8 mouse cellular contexts compared by ENCODE assay signal in the genomic region with DNA sequence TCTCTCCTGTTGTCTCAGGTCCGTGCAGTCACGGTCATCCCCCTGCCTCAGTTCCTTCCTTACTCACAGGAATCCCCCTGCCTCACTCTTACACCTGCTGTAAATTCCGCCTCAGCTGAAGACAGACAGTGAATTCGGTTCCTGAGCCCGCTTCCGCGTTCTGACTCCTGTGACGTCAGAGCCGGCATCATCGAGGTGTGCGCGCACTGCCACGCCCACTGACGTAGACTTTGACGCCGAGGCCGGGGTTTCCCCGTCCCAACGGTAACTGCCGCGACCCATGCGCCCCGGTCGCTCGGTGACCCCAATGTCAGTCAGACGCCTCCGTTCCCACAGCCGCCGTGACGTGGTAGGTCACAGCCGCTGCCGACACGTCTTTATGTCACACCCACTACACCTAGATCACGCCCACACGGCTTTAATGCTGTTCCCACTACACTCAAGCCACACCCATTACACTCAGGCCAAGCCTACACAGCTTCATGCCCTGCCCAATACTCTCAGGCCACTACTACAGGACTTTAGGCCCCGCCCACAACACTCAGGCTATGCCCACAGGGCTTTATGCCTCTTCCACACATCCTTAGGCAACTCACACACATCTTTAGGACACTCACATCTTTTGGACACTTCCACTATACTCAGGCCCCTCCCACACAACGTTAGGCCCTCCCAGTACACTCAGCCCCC.
DNase-seq lines count a peak whose midpoint lies in the region; ATAC-seq and TF ChIP-seq lines count a peak whose summit lies in the region.

No protein-coding gene starts in this region.

- no peaks in the 10 kb centered on the region for H3K4me1 ChIP-seq in CH12.LX (ENCODE audit: control insufficient read depth in 1 of 2, insufficient read depth in 2 of 2)
- H3K4me1 ChIP-seq in bone marrow macrophage, adult 2 months (ENCODE audit: control insufficient read depth, insufficient read depth, low read length), result peaks cover 4% of the 10 kb centered on the region; the same call in 1 of the 2 replicates
- H3K4me1 ChIP-seq in heart, embryonic 16.5 days (ENCODE audit: control insufficient read depth, insufficient read depth, low read length), result peaks cover 3% of the 10 kb centered on the region; the same call in 1 of the 2 replicates
- no peaks in the 10 kb centered on the region for H3K4me1 ChIP-seq in lung, adult 2 months (ENCODE audit: control insufficient read depth, insufficient read depth, low read length)
- H3K4me1 ChIP-seq in neural tube, embryonic 14.5 days (ENCODE audit: control insufficient read depth, insufficient read depth, low read length), result peaks cover 3% of the 10 kb centered on the region; the same call in 1 of the 2 replicates

- in situ Hi-C loops in CH12.LX (cut with MboI; ENCODE audit: low pct_ligation_motif_present, low pct_unique_long_range_greater_than_20kb, low sequenced_read_pairs), result loop anchor here (5.0 kb wide), 1 partner anchor 66 kb away; the partner anchor contains the start of gene Zfp958

- peak overlapping the region; percentile 62 for H3K9ac ChIP-seq in CH12.LX (ENCODE audit: insufficient read depth, low read depth)
- H3K9ac ChIP-seq in heart, embryonic 16.5 days (ENCODE audit: low read length), result peak overlapping the region; percentile 78
- peak overlapping the region; percentile 80 for H3K9ac ChIP-seq in neural tube, embryonic 14.5 days (replicated peaks; ENCODE audit: low read depth, low read length)

- peaks cover 6% of the 10 kb centered on the region for H3K9me3 ChIP-seq in CH12.LX (replicated peaks; ENCODE audit: low read length)
- H3K9me3 ChIP-seq in heart, embryonic 16.5 days (replicated peaks; ENCODE audit: control insufficient read depth, low read length), result peaks cover 11% of the 10 kb centered on the region; the same call in 1 of the 2 replicates
- no peaks in the 10 kb centered on the region for H3K9me3 ChIP-seq in neural tube, embryonic 14.5 days (ENCODE audit: control insufficient read depth, low read length)

- no peaks in the 10 kb centered on the region for H3K36me3 ChIP-seq in CH12.LX (replicated peaks in 1 of 2; ENCODE audit: control insufficient read depth in 1 of 2, insufficient read depth in 1 of 2, low read length in 1 of 2)
- no peaks in the 10 kb centered on the region for H3K36me3 ChIP-seq in heart, embryonic 16.5 days (ENCODE audit: control insufficient read depth, insufficient read depth)
- no peaks in the 10 kb centered on the region for H3K36me3 ChIP-seq in neural tube, embryonic 14.5 days (ENCODE audit: control insufficient read depth, insufficient read depth, low read length)

- H3K27me3 ChIP-seq in CH12.LX (replicated peaks), result no peaks in the 10 kb centered on the region
- no peaks in the 10 kb centered on the region for H3K27me3 ChIP-seq in heart, embryonic 16.5 days (ENCODE audit: control insufficient read depth, insufficient read depth, low read length)
- no peaks in the 10 kb centered on the region for H3K27me3 ChIP-seq in neural tube, embryonic 14.5 days (ENCODE audit: control insufficient read depth, insufficient read depth, low read length)

- peak; percentile 94 for DNase-seq in CH12.LX (ENCODE audit: extremely low read depth)
- peak; percentile 89 to 95 for DNase-seq in kidney, postnatal 36 days
- DNase-seq in lung, adult 2 months, result peak; percentile 93
- peak; percentile 81 to 88 for DNase-seq in thymus, adult 18-20 months

- peak; percentile 73 for ATAC-seq in erythroblast, adult 5-6 weeks (replicated peaks; ENCODE audit: low FRiP score, poor library complexity, severe bottlenecking)
- ATAC-seq in heart, embryonic 16.5 days (replicated peaks; ENCODE audit: extremely low read depth, insufficient read depth, low FRiP score), result peak; percentile 43
- peak; percentile 62 for ATAC-seq in neural tube, embryonic 14.5 days (ENCODE audit: low read depth)

- dilution Hi-C loops in CH12.LX (cut with MboI; ENCODE audit: extremely low pct_ligation_motif_present, extremely low pct_unique_long_range_greater_than_20kb, low sequenced_read_pairs), result no loop called here

- H3K27ac ChIP-seq in CH12.LX (ENCODE audit: insufficient read depth, low read depth), result peak overlapping the region; percentile 94
- peak overlapping the region; percentile 90 for H3K27ac ChIP-seq in bone marrow macrophage, adult 2 months (ENCODE audit: insufficient read depth, low read depth, low read length)
- peak overlapping the region; percentile 96 for H3K27ac ChIP-seq in heart, embryonic 16.5 days (ENCODE audit: low read length)
- peak overlapping the region; percentile 97 for H3K27ac ChIP-seq in neural tube, embryonic 14.5 days (ENCODE audit: low read depth, low read length)

- 0 out of 2 replicates have a peak, but pooled peaks have one; percentile 17 for TF ChIP-seq EP300 in CH12.LX (IDR thresholded peaks at IDR 0.05; ENCODE audit: low read length)

- WGBS in heart, embryonic 16.5 days, result under 1% methylated on average over 37 of the region's 37 CpGs
- WGBS in lung, adult 2 months, result under 1% methylated on average over 37 of the region's 37 CpGs
- WGBS in neural tube, embryonic 14.5 days, result 2% methylated on average over 36 of the region's 37 CpGs

- peak overlapping the region; percentile 10; the same call in 1 of the 2 replicates for H3K4me2 ChIP-seq in CH12.LX (ENCODE audit: insufficient read depth, low read depth, poor library complexity, severe bottlenecking)
- peak overlapping the region; percentile 72 for H3K4me2 ChIP-seq in heart, embryonic 16.5 days (ENCODE audit: low read depth, low read length)
- peak overlapping the region; percentile 49 for H3K4me2 ChIP-seq in neural tube, embryonic 14.5 days (ENCODE audit: low read depth, low read length)

- H3K79me2 ChIP-seq in CH12.LX (replicated peaks; ENCODE audit: control insufficient read depth, extremely low read depth, insufficient read depth, poor library complexity, severe bottlenecking), result peaks cover 13% of the 10 kb centered on the region

- peak overlapping the region; percentile 69 to 79 (median 77) for H3K4me3 ChIP-seq in CH12.LX (replicated peaks in 1 of 3; ENCODE audit: low read depth in 2 of 3, low read length in 2 of 3, poor library complexity in 1 of 3)
- H3K4me3 ChIP-seq in bone marrow macrophage, adult 2 months (ENCODE audit: insufficient read depth, low read length), result peak overlapping the region; percentile 94
- H3K4me3 ChIP-seq in heart, embryonic 16.5 days (ENCODE audit: low read length), result peak overlapping the region; percentile 84
- H3K4me3 ChIP-seq in lung, adult 2 months (replicated peaks; ENCODE audit: extremely low read depth, low read depth, low read length), result peak overlapping the region; percentile 86
- peak overlapping the region; percentile 60 for H3K4me3 ChIP-seq in neural tube, embryonic 14.5 days (ENCODE audit: low read depth, low read length)

- no peak for TF ChIP-seq POLR2A in CH12.LX (IDR thresholded peaks at IDR 0.05; ENCODE audit: low read depth, low read length)
- TF ChIP-seq POLR2A in bone marrow macrophage, adult 2 months (IDR thresholded peaks at IDR 0.05; ENCODE audit: borderline replicate concordance, low read depth, low read length), result no peak
- no peak; the same call in 1 of the 2 replicates for TF ChIP-seq POLR2A in lung, adult 2 months (IDR thresholded peaks at IDR 0.05; ENCODE audit: borderline replicate concordance, extremely low read depth, low read depth, low read length)

- TF ChIP-seq CTCF in CH12.LX (conservative IDR thresholded peaks at IDR 0.05 in 1 of 2, IDR thresholded peaks at IDR 0.05 in 1 of 2; ENCODE audit: low read depth in 2 of 2, low read length in 2 of 2), result no peak
- no peak for TF ChIP-seq CTCF in bone marrow macrophage, adult 2 months (IDR thresholded peaks at IDR 0.05; ENCODE audit: low read depth, low read length)
- no peak for TF ChIP-seq CTCF in lung, adult 2 months (IDR thresholded peaks at IDR 0.05; ENCODE audit: insufficient read depth, low read length)

- no peak for TF ChIP-seq RAD21 in CH12.LX (IDR thresholded peaks at IDR 0.05; ENCODE audit: low read depth, low read length)

TF ChIP-seq in CH12.LX, 34 proteins besides CTCF, POLR2A, EP300 and RAD21:
- TF ChIP-seq PAX5 (IDR thresholded peaks at IDR 0.05; ENCODE audit: low read length) (no peak), NRF1 (IDR thresholded peaks at IDR 0.05; ENCODE audit: low read depth, low read length) (peak; percentile 55), NELFE (IDR thresholded peaks at IDR 0.05; ENCODE audit: low read depth, low read length) (no peak), KAT2A (IDR thresholded peaks at IDR 0.05; ENCODE audit: insufficient replicate concordance, low read length) (0 out of 2 replicates have a peak, but pooled peaks have one; percentile 32), JUN (IDR thresholded peaks at IDR 0.05; ENCODE audit: insufficient read depth, low read depth, low read length) (no peak), CHD1 (IDR thresholded peaks at IDR 0.05; ENCODE audit: low read depth, low read length) (no peak), ETS1 (conservative IDR thresholded peaks at IDR 0.05; ENCODE audit: low read depth, low read length) (peak; percentile 59; the same call in 1 of the 2 replicates), TBP (conservative IDR thresholded peaks at IDR 0.05; ENCODE audit: low read depth, low read length) (0 out of 2 replicates have a peak, but pooled peaks have one; percentile 17), ELF1 (IDR thresholded peaks at IDR 0.05; ENCODE audit: low read depth, low read length) (peak; percentile 94), TCF12 (IDR thresholded peaks at IDR 0.05; ENCODE audit: low read depth, low read length) (peak; percentile 46; the same call in 1 of the 2 replicates), JUND (conservative IDR thresholded peaks at IDR 0.05; ENCODE audit: low read depth, low read length) (0 out of 2 replicates have a peak, but pooled peaks have one; percentile 3), SIN3A (IDR thresholded peaks at IDR 0.05; ENCODE audit: low read length) (no peak), MAX (IDR thresholded peaks at IDR 0.05; ENCODE audit: low read length) (peak; percentile 71), GABPA (IDR thresholded peaks at IDR 0.05; ENCODE audit: insufficient replicate concordance, low read depth, low read length) (peak; percentile 62), ZC3H11A (IDR thresholded peaks at IDR 0.05; ENCODE audit: low read depth, low read length) (no peak)

Comparison
In these comparisons a context has a peak if more than half of its experiments do, and no peak if none do; other contexts are left out.
1. Peak in every context shown above with its lines: DNase-seq, ATAC-seq, H3K4me3 ChIP-seq and H3K27ac ChIP-seq.
2. H3K4me2 ChIP-seq: peak in every context shown above with its lines; median percentile 72 in heart, embryonic 16.5 days; 49 in neural tube, embryonic 14.5 days; 10 in CH12.LX.